Mouse (Mus musculus) adrenal gland, adult 8-10 months (tissue): ENCODE results near the gene Wbp2. TPM values are rescaled to one million over a fixed set of nuclear protein-coding genes. Genes with fewer than 3 reads are reported as not detected.
"Not testable (repeated sequence)": the region's sequence is repeated elsewhere in the genome, so short reads cannot be mapped to it uniquely, and the experiment has no call there.

Experiments
- DNase-seq: peaks from one replicate; pipeline ENCODE4 v3.0.0; 2022
- total RNA-seq, 4 experiments: library from RNA; stranded (reverse); gene quantifications; 2 replicates each; pipeline ENCODE4 v1.2.4; 2022

Gene Wbp2
- total RNA-seq, 4 experiments from 2014 or later = 194 to 199 (median 196) TPM

GRCm38 (mm10) chr11:116109441-116110081 is 22.8 kb upstream of the Wbp2 start:
- no peak for DNase-seq

DNA sequence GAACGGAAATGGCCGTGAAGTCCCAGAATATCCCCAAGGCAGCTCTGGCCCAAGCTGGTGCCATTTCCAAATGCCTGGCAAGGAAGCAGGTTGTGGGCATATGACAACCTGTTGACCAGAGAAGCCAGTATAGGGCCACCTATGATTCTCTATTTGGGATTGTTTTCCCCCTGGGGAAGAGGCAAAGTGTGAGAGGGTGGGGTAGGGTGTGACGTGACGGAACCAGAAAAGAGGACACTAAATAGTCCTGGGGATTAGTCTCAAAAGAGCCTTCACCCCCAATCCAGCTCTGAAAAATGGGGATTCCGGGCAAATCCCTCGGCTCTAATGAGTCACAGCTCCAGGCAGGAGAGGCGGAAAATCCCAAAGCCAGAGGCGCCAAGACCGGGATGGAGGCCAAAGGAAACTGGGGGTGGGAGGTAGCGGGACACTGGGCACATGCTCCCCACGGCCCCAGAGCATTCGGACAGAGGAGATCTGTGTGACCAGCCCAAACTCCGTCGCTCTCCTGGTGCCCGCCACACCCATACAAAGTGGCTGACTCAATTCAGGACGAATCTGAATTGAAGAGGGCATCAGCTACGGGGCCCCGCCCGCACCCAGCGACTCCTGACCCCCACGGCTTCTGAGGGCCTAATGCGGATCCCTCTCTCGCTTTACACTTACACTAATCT is 21.8 kb upstream of the Wbp2 start:
- no peak for DNase-seq

- DNase-seq = no peak
These were observed 21.0 kb upstream of the Wbp2 start for GRCm38 (mm10) chr11:116107777-116108285.

GRCm38 (mm10) chr11:116106963-116107776 is 20.4 kb upstream of the Wbp2 start:
- no peak for DNase-seq

DNA sequence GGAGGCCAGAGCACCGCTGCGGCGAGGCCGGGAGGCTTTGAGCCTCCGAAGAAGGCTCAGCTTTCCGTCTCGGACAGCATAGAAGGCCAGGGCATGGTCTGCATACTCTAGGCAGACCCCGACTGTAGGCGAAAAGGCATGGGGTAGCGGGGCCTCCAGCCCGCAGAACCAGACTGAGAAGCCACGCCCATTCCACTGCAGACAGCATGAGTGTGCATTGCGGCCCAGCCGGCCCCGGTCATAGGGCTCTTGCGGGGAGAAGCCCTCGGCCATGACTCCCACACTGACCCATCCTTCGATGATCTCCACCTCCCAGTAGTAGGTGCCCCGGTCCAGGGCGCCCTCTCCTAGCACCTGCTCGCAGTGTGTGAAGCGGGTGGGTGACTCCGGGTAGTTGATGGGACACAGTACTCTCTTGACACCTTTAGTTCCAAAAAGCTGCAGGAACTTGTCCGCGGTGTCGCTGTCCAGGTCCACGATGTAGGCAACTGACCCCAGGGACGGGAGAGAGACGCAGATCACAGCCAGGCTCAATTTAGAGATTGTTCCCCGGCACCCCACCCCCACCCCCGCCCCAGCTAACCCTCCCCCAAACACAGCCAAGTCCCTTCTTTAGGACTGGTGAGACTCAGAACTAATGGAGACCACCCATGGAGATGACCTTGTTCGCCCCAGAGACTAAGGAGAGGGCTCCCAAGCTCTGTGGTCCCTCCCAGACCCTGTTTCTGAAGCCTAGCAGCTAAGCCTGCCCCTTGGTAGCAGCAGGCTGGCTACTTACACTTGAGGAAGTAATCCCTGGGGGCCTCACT is 19.6 kb upstream of the Wbp2 start:
- DNase-seq = no peak

GRCm38 (mm10) chr11:116105065-116105464 is 18.3 kb upstream of the Wbp2 start:
- DNase-seq = no peak

GRCm38 (mm10) chr11:116104006-116104646 is 17.3 kb upstream of the Wbp2 start:
- peak; percentile 76 for DNase-seq

- no peak for DNase-seq
These were observed 16.8 kb upstream of the Wbp2 start for GRCm38 (mm10) chr11:116103572-116103971.

- no peak for DNase-seq
These were observed 15.7 kb upstream of the Wbp2 start for GRCm38 (mm10) chr11:116102472-116102871.

DNA sequence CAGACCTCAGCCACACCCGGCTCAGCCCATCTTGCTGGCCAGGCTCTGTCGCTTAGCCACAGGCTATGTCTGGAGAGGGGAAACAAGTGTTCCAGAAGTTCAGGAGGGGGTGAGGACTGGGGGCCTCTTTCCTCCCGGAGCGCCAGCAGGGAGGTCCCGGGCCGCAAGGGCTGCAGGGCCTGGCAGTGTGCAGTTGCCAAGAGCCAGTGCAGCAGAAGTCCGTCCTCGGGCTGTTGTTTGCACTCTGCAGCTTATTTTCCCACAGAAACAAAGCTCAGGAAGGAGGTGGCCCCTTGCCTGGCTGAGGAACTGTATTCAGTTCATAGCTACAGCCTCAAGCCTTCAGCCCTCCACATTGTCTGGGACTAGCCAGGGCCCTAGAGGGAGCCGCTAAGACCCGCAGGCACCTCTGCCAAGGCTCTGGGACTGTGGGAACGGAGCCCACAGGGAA is 15.2 kb upstream of the Wbp2 start:
- DNase-seq = no peak

DNA sequence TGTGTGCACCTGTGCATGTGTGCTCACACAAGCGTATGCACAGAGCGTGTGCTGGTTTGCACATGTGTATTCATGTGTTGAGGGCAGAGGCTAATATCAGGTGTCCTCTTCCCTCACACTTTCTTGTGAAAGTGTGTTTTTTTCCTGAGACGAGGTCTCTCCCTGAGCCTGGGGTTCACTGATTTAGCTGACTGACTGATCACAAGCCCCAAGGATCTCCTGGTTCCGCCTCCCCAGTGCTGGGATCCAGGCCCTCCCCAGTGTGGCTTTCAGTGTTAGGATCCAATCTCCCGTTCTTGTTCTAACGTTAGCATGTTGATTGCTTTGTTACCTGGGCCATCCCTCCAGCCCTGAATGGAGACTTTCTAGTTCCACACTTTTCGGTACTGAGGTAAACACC is 14.0 kb upstream of the Wbp2 start:
- no peak for DNase-seq

DNA sequence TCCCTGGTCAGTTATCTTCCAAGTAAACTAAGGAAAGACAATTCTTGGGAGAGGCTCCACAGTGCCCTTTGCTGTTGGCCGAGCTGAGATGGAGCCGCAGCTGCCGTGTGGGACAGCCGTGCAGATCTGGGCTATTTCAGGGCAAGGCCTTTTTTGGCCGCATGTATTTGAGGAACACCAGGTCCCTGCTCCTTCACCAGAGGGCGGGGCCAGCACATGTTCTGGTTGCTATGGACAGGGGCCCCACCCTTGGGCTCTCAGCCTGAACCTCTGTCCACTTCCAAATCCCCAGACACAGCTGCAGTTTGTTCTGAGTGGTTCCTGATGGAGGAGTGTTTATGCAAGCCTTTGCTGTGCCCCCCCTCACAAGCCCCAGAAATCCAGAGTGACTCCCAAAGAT is 13.6 kb upstream of the Wbp2 start:
- DNase-seq = no peak

GRCm38 (mm10) chr11:116099462-116099861 is 12.7 kb upstream of the Wbp2 start:
- DNase-seq = no peak

GRCm38 (mm10) chr11:116098711-116099460 is 12.1 kb upstream of the Wbp2 start:
- DNase-seq = no peak

DNA sequence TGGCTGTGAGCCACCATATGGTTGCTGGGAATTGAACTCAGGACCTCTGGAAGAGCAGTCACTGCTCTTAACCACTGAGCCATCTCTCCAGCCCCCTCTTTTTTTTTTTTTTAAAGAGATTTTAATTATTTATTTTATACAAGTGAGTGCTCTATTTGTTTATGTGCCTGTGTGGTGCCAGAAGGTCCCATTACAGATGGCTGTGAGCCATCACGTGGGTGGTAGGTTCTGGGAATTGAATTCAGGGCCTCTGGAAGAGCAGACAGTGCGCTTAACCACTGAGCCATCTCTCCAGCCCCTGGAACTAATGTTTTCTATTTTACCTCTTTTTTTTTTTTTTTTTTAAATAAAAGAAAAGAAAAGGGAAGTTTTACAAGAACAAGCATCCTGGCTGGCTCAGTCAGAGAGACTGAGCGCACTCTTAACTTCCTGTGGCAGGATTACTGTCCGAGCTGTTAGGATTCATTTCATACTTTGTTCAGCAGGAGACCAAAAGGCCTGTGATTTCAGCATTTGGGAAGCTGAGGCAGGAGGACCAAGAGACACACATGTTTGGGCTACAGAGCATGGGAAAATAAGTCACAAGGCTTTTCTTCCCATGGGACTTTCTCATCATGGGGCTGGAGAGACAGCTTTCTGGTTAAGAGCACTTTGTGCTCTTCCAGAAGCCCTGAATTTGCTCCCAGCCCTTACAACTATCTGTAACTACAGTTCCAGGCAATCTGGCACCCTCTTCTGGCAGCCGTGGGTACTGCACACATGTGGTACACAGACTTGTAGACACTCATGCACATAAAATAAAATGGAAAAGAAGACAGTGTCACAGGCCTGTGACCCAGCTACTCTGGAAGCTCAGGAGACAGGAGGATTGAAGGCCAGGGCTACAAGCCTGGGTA is 9.7 kb upstream of the Wbp2 start:
- DNase-seq = no peak

DNA sequence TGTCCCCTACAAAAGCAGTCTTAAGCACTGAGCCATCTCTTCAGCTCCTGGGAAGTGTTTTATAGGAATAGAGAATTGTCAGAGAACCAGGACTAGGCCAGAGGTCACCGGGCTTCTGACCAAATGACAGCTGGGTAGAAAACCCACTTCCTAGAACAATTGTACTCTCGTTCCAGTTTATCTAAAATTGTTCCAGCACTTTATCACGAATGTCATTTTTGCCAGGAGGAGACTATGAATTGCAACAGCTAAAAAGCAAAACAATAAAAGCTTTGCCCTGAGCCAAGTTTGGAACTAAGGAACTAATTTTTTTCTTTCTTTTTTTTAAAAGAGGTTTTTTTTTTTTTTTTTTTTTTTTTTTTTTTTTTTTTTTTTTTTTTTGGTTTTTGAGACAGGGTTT is 8.8 kb upstream of the Wbp2 start:
- DNase-seq = no peak

DNA sequence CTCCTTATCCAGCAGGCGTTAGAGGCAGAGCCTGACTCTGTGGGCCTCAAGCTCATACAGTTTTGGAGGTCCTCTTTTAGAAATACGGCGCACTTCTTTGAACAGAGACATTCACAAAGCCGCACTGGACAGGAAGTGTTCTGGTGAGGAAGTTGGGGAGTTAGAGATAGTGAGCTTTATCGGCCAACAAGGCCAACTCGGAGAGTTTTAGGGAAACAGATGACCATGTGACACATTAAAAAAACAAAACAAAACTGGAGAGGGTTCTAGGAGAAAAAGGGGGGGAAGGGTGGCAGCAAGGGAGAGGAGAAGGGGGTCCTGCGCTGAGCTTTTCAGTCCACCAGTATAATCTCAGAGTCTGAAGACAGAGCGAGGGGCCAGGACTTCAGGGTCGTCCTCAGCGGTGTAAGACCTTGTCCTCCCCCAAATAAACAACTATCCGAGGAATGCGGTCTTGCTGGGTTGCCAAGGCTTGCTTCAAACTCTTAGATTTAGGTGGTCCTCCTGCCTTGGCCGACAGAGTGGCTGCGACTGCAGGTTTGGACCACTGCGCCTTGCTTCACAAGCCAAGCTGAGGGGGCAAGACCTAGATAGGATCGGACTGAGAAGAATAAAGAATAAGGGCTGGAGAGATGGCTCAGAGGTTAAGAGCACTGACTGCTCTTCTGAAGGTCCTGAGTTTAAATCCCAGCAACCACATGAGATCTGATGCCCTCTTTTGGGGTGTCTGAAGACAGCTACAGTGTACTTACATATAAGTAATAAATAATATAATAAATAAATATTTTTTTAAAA is 7.2 kb upstream of the Wbp2 start:
- no peak for DNase-seq

DNA sequence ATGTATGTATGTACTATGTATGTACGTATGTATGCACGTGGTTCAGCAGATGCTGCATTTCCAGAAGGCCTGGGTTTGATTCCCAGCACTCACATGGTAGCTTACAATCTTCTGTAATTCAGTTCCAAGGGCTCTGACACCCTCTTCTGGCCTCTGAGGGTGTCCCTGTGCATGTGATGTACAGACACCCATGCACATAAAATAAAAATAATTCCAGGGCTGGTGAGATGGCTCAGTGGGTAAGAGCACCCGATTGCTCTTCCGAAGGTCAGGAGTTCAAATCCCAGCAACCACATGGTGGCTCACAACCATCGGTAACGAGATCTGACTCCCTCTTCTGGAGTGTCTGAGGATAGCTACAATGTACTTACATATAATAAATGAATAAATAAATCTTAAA is 6.2 kb upstream of the Wbp2 start:
- not testable (repeated sequence) for DNase-seq

DNA sequence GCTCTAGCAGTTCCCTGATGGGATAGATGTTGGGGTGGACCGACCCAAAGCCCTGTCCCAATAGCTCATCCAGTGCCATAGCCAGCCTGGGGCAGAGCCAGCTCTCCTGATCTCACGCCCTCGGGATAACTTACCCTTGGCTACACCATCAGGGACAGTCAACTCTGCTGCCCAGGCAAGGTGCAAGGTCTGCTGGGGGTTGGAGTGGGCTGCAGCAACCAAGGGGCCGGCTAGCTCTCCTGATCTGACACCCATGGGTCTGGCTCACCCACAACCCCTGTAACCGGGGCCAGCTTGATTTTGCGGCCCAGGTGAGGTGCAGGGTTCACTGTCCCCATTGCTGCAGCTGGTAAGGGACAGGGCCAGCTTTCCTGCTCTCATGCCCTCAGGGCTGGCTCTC is 4.8 kb upstream of the Wbp2 start:
- DNase-seq = no peak
